Mouse (Mus musculus): ENCODE data around the gene Spns2. TPM values are rescaled to one million over a fixed set of nuclear protein-coding genes. Genes with fewer than 3 reads are reported as not detected.

Spns2 gene
- polyA plus RNA-seq, 1 experiment from 2014 or later = 4.7 TPM

GRCm38 (mm10) chr11:72461500-72461981, 28.2 kb downstream of the Spns2 start:
- 60% methylated on average over 5 of the region's 5 CpGs for WGBS
- Histone ChIP-seq H3K36me3 (ENCODE audit: control insufficient read depth, insufficient read depth, low read length) (no peaks in the 10 kb centered on the region), H3K9me3 (ENCODE audit: control insufficient read depth, low read length) (no peaks in the 10 kb centered on the region), H3K27me3 (ENCODE audit: control insufficient read depth, insufficient read depth, low read length) (no peaks in the 10 kb centered on the region), H3K27ac (ENCODE audit: low read depth, low read length) (no peak overlapping the region), H3K4me1 (ENCODE audit: control insufficient read depth, insufficient read depth, low read length) (peaks cover 4% of the 10 kb centered on the region), H3K4me2 (no peak overlapping the region), H3K4me3 (ENCODE audit: low read depth, low read length) (no peak overlapping the region), H3K9ac (ENCODE audit: low read length) (no peak overlapping the region)
- no peak for ATAC-seq (ENCODE audit: low FRiP score)
- no peak for DNase-seq (ENCODE audit: low spot score, missing footprints)

- Histone ChIP-seq H3K27me3 (ENCODE audit: control insufficient read depth, insufficient read depth, low read length) (no peaks in the 10 kb centered on the region), H3K9me3 (ENCODE audit: control insufficient read depth, low read length) (no peaks in the 10 kb centered on the region), H3K4me1 (ENCODE audit: control insufficient read depth, insufficient read depth, low read length) (peaks cover 4% of the 10 kb centered on the region), H3K4me2 (no peak overlapping the region), H3K4me3 (ENCODE audit: low read depth, low read length) (no peak overlapping the region), H3K36me3 (ENCODE audit: control insufficient read depth, insufficient read depth, low read length) (no peaks in the 10 kb centered on the region), H3K9ac (ENCODE audit: low read length) (no peak overlapping the region), H3K27ac (ENCODE audit: low read depth, low read length) (no peak overlapping the region)
- no peak for ATAC-seq (ENCODE audit: low FRiP score)
- DNase-seq (ENCODE audit: low spot score, missing footprints) = no peak
- 89% methylated on average over 3 of the region's 3 CpGs for WGBS
Observed at GRCm38 (mm10) chr11:72458502-72458901, 31.2 kb downstream of the Spns2 start.

GRCm38 (mm10) chr11:72457995-72458496, 31.7 kb downstream of the Spns2 start:
- Histone ChIP-seq H3K4me2 (no peak overlapping the region), H3K9me3 (ENCODE audit: control insufficient read depth, low read length) (no peaks in the 10 kb centered on the region), H3K9ac (ENCODE audit: low read length) (no peak overlapping the region), H3K27ac (ENCODE audit: low read depth, low read length) (no peak overlapping the region), H3K4me1 (ENCODE audit: control insufficient read depth, insufficient read depth, low read length) (peaks cover 4% of the 10 kb centered on the region), H3K4me3 (ENCODE audit: low read depth, low read length) (no peak overlapping the region), H3K27me3 (ENCODE audit: control insufficient read depth, insufficient read depth, low read length) (no peaks in the 10 kb centered on the region), H3K36me3 (ENCODE audit: control insufficient read depth, insufficient read depth, low read length) (no peaks in the 10 kb centered on the region)
- ATAC-seq (ENCODE audit: low FRiP score) (no peak), DNase-seq (ENCODE audit: low spot score, missing footprints) (no peak)
- WGBS = 70% methylated on average over 12 of the region's 12 CpGs

- Histone ChIP-seq H3K36me3 (ENCODE audit: control insufficient read depth, insufficient read depth, low read length) (peaks cover 6% of the 10 kb centered on the region), H3K4me2 (no peak overlapping the region), H3K4me3 (ENCODE audit: low read depth, low read length) (no peak overlapping the region), H3K4me1 (ENCODE audit: control insufficient read depth, insufficient read depth, low read length) (peaks cover 4% of the 10 kb centered on the region), H3K27ac (ENCODE audit: low read depth, low read length) (no peak overlapping the region), H3K9ac (ENCODE audit: low read length) (peak overlapping the region; percentile 34), H3K27me3 (ENCODE audit: control insufficient read depth, insufficient read depth, low read length) (no peaks in the 10 kb centered on the region), H3K9me3 (ENCODE audit: control insufficient read depth, low read length) (no peaks in the 10 kb centered on the region)
- DNase-seq (ENCODE audit: low spot score, missing footprints) = no peak
- ATAC-seq (ENCODE audit: low FRiP score) = peak; percentile 54
- 22% methylated on average over 5 of the region's 5 CpGs for WGBS
Observed at GRCm38 (mm10) chr11:72455694-72456093, 34.0 kb downstream of the Spns2 start.

GRCm38 (mm10) chr11:72453105-72453953, 36.4 kb downstream of the Spns2 start:
- 58% methylated on average over 15 of the region's 15 CpGs for WGBS
- Histone ChIP-seq H3K9me3 (ENCODE audit: control insufficient read depth, low read length) (no peaks in the 10 kb centered on the region), H3K4me2 (no peak overlapping the region), H3K27ac (ENCODE audit: low read depth, low read length) (no peak overlapping the region), H3K36me3 (ENCODE audit: control insufficient read depth, insufficient read depth, low read length) (peaks cover 24% of the 10 kb centered on the region), H3K4me1 (ENCODE audit: control insufficient read depth, insufficient read depth, low read length) (peaks cover 4% of the 10 kb centered on the region), H3K4me3 (ENCODE audit: low read depth, low read length) (no peak overlapping the region), H3K9ac (ENCODE audit: low read length) (no peak overlapping the region), H3K27me3 (ENCODE audit: control insufficient read depth, insufficient read depth, low read length) (no peaks in the 10 kb centered on the region)
- no peak for DNase-seq (ENCODE audit: low spot score, missing footprints)
- no peak for ATAC-seq (ENCODE audit: low FRiP score)

- Histone ChIP-seq H3K4me3 (ENCODE audit: low read depth, low read length) (no peak overlapping the region), H3K36me3 (ENCODE audit: control insufficient read depth, insufficient read depth, low read length) (peaks cover 34% of the 10 kb centered on the region), H3K27ac (ENCODE audit: low read depth, low read length) (no peak overlapping the region), H3K4me2 (no peak overlapping the region), H3K9ac (ENCODE audit: low read length) (no peak overlapping the region), H3K9me3 (ENCODE audit: control insufficient read depth, low read length) (no peaks in the 10 kb centered on the region), H3K27me3 (ENCODE audit: control insufficient read depth, insufficient read depth, low read length) (no peaks in the 10 kb centered on the region), H3K4me1 (ENCODE audit: control insufficient read depth, insufficient read depth, low read length) (peaks cover 4% of the 10 kb centered on the region)
- 94% methylated on average over 3 of the region's 3 CpGs for WGBS
- no peak for ATAC-seq (ENCODE audit: low FRiP score)
- no peak for DNase-seq (ENCODE audit: low spot score, missing footprints)
Observed at GRCm38 (mm10) chr11:72452140-72452665, 37.5 kb downstream of the Spns2 start.

- peaks cover 63% of the 10 kb centered on the region for H3K36me3 ChIP-seq (ENCODE audit: control insufficient read depth, insufficient read depth, low read length)
- no peak overlapping the region for H3K4me3 ChIP-seq (ENCODE audit: low read depth, low read length)
- 85% methylated on average over 8 of the region's 8 CpGs for WGBS
- H3K4me1 ChIP-seq (ENCODE audit: control insufficient read depth, insufficient read depth, low read length) = 0 out of 2 replicates have a peak, but pooled peaks cover under 1% of the 10 kb centered on the region
- peak; percentile 56 for DNase-seq (ENCODE audit: low spot score, missing footprints)
- no peak overlapping the region for H3K27ac ChIP-seq (ENCODE audit: low read depth, low read length)
- H3K9me3 ChIP-seq (ENCODE audit: control insufficient read depth, low read length) = no peaks in the 10 kb centered on the region
- ATAC-seq (ENCODE audit: low FRiP score) = no peak
- H3K27me3 ChIP-seq (ENCODE audit: control insufficient read depth, insufficient read depth, low read length) = no peaks in the 10 kb centered on the region
- no peak overlapping the region for H3K9ac ChIP-seq (ENCODE audit: low read length)
- H3K4me2 ChIP-seq = no peak overlapping the region
Observed at GRCm38 (mm10) chr11:72447475-72447874, 42.2 kb downstream of the Spns2 start.

GRCm38 (mm10) chr11:72446311-72447105, 43.2 kb downstream of the Spns2 start:
- no peak overlapping the region for H3K4me3 ChIP-seq (ENCODE audit: low read depth, low read length)
- ATAC-seq (ENCODE audit: low FRiP score) (no peak), DNase-seq (ENCODE audit: low spot score, missing footprints) (peak; percentile 92)
- no peak overlapping the region for H3K4me2 ChIP-seq
- 90% methylated on average over 6 of the region's 6 CpGs for WGBS
- H3K27me3 ChIP-seq (ENCODE audit: control insufficient read depth, insufficient read depth, low read length) = no peaks in the 10 kb centered on the region
- H3K27ac ChIP-seq (ENCODE audit: low read depth, low read length) = no peak overlapping the region
- H3K4me1 ChIP-seq (ENCODE audit: control insufficient read depth, insufficient read depth, low read length) = peaks cover 8% of the 10 kb centered on the region
- H3K9me3 ChIP-seq (ENCODE audit: control insufficient read depth, low read length) = no peaks in the 10 kb centered on the region
- peaks cover 62% of the 10 kb centered on the region for H3K36me3 ChIP-seq (ENCODE audit: control insufficient read depth, insufficient read depth, low read length)
- H3K9ac ChIP-seq (ENCODE audit: low read length) = no peak overlapping the region
